Mouse (Mus musculus) spleen, postnatal 0 days (tissue): ENCODE results near the gene Spef1. TPM values are rescaled to one million over a fixed set of nuclear protein-coding genes. Genes with fewer than 3 reads are reported as not detected.

ENCODE experiments used
- polyA plus RNA-seq: library from polyadenylated mRNA; unstranded; fragments of >200 nt; fragmentation: Nextera tagmentation; extraction: Ambion mirVana; gene quantifications from 2 replicates; pipeline ENCODE4 v1.2.1, GENCODE M21; 2015

The Spef1 gene
- 1.9 and 2.2 TPM in 2 replicates for polyA plus RNA-seq

DNA sequence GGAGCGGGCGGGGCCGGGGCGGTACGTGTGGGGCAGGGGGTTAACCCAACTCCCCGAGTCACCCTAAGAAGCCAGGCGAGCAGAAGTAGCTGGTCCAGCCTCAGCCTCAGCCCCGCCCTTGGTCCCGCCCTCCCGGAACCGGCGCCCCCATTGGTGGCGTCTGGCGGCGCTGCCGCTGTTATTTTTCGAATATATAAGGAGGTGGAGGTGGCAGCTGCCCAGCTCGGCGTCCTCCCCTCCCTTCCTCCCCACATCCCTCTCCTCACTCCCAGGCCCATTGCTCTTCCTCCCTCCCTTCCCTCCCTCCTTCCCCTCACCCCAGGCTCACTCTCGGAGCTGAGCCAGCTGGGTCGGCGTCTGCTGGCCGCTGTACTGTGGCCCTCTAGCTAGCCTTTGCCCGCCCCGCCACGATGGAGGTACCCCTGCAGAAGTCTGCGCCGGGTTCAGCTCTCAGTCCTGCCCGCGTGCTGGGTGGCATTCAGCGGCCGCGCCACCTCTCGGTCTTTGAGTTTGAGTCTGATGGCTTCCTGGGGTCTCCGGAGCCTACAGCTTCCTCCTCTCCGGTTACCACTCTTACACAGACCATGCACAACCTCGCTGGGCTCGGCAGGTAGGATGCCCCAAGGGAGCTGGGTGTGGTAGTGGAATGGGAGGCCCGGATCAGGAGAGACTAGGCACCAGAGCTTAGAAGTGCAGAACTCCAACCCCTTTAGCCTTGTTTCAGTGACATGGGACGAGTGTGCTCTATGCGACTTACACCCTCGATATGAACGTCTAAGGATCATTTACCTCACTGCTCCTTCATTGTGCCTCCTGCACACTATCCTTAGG is at the start of gene Spef1, which contains the start of gene Cdc25b:
Spef1 (minus strand) TSS at position 512 of the 831 bp plus-strand sequence.
Cdc25b (plus strand) TSS at position 179 of the 831 bp plus-strand sequence.

GRCm38 (mm10) chr2:131233307-131234126 is 46.4 kb upstream of the Spef1 start, which contains the start of gene Mavs:
Mavs (plus strand) TSS chr2:131234063.

GRCm38 (mm10) chr2:131206778-131207177 is 19.7 kb upstream of the Spef1 start, which contains the start of gene Ap5s1:
Ap5s1 (plus strand) TSS chr2:131207078.

DNA sequence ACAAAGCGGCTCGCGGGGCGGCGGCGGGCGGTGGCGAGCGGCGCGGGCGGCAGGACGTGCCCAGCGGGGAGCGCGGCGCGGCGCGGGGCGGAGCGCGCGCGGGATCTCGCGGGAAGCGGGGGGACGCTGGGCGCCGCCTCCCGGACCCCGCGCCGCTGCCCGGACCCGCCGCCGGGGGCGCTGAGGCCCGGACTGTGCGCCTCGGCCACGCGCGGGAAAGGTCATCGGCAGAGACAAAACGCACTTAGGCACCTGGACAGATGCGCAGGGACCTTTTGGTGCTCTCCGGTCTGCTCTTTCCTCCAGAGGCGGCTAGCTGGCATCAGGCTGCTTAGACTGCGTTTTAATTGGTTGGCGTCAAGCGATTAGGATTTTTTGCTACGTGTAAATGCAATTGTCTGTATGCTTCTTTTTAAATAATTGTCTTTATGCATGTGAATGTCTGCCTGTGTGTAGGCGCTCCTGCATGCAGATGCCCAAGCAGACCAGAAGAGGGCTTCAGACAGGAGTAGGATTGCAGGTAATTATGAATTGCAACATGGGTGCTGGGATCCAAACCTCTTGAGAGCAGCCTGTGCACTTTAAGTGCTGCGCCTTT is 7.0 kb downstream of the Spef1 start, which contains the start of gene Cenpb:
Cenpb (minus strand) TSS at position 78 of the 598 bp plus-strand sequence.

DNA sequence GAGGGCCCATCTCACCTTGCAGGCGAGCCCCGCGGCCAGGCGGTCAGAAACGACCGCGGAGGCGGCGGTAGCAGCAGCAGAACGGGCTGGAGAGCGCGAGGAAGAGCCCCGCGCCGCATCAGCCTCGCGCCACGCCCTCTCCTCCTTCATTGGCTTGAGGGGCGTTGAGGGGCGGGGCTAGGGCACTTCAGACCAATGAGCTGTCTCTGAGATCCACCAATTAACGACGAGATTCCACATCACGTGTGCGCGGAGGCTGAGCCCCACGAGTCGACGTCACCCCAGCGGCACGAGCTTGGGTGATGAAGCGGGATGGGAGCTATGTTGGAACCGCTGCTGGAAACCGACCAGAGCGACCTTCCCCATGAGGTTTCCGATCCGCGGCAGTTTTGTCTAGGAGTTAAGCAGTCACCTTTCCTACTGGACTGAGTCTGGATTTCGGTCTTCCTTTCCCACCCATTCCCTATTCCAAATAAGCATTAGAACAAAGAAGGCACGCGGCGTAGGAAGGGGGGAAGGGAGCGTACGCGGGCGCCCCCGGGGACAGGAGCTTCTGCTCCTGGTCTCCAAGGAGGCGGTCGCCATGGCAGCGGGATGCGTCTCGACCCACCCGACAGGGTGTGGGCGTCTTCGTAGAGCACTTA is 27.0 kb downstream of the Spef1 start, which contains the start of gene 1700037H04Rik:
1700037H04Rik (minus strand) TSS at position 144 of the 644 bp plus-strand sequence.

GRCm38 (mm10) chr2:131132930-131133547 is 54.0 kb downstream of the Spef1 start, which contains the start of gene Gm11037:
Gm11037 (plus strand) TSS chr2:131133497.

DNA sequence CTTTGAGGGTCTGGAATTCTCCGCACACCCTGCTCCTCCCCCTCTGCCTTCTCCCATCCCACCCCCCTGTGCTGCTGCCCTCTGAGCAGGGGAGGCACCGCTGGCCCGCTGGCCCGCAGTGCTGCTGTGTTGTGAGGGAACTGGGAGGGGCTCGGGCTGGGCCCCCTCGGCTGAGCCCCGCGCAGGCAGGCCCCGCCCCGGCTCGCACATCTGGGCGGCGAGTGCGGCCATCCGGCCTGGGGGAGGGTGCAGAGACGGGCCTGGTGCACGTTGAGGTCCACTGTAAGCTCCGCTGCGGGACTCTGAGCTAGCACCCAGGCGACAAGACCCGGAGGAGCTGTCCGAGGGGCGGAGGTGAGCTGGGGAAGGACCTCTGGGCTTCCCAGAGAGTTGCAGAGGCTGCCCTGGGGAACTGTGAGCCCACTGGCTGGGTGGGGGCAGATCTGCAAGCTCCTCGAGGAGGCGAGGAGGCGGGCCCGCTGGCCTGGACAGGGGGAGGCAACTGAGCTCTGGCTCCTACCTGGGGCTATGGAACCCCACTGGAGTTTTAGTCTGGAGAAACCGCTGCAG is 59.8 kb downstream of the Spef1 start, which contains the start of gene Hspa12b:
Hspa12b (plus strand) TSS at position 120 of the 570 bp plus-strand sequence.

Other genes starting within 250 kb of the Spef1 start
- gene Gfra4, start 144.2 kb downstream of the Spef1 start, polyA plus RNA-seq, result 0.41 and 0.48 TPM in 2 replicates
- 2.5 and 2.9 TPM in 2 replicates for gene Adam33, start 123.5 kb downstream of the Spef1 start, polyA plus RNA-seq
- gene Siglec1, start 100.5 kb downstream of the Spef1 start, polyA plus RNA-seq, result 0.97 and 1.6 TPM in 2 replicates
- gene Hspa12b, start 60.0 kb downstream of the Spef1 start, polyA plus RNA-seq, result 2.3 and 2.4 TPM in 2 replicates
- gene Gm11037, start 53.8 kb downstream of the Spef1 start, polyA plus RNA-seq, result not detected in 2 replicates
- 138 and 153 TPM in 2 replicates for gene 1700037H04Rik, start 27.2 kb downstream of the Spef1 start, polyA plus RNA-seq
- gene Cenpb, start 7.2 kb downstream of the Spef1 start, polyA plus RNA-seq, result 7.9 and 8.0 TPM in 2 replicates
- 139 and 157 TPM in 2 replicates for gene Cdc25b, start 333 bp downstream of the Spef1 start, polyA plus RNA-seq
- 19.9 and 21.3 TPM in 2 replicates for gene Ap5s1, start 19.8 kb upstream of the Spef1 start, polyA plus RNA-seq
- 20.3 and 20.8 TPM in 2 replicates for gene Mavs, start 46.8 kb upstream of the Spef1 start, polyA plus RNA-seq
- 34.0 and 37.5 TPM in 2 replicates for gene Pank2, start 75.2 kb upstream of the Spef1 start, polyA plus RNA-seq
- gene Rnf24, start 165.6 kb upstream of the Spef1 start, polyA plus RNA-seq, result 0.59 and 0.98 TPM in 2 replicates